Mouse (Mus musculus) small intestine, adult 2 months (tissue): ENCODE measurements at regions not wholly inside any gene's neighbourhood (a gene's known extent, or its start where the extent isn't known, plus 50 kb on each side); places are given as distances from the start of the nearest gene placed in this dataset.

Source experiments
- H3K27ac ChIP-seq: fragments of 200-500 bp; 2 replicates; pipeline ENCODE4 v1.5.1; 2012; ENCODE audit warnings: low read depth, low read length, control low read depth, inconsistent platforms; ENCODE audit not compliant: insufficient read depth
- H3K27me3 ChIP-seq: fragments of 200-500 bp; 2 replicates; pipeline ENCODE4 v1.6.1; 2012; ENCODE audit warnings: mild to moderate bottlenecking, moderate library complexity, low read length, inconsistent platforms; ENCODE audit not compliant: control insufficient read depth, insufficient read depth
- H3K36me3 ChIP-seq: fragments of 200-500 bp; 2 replicates; pipeline ENCODE4 v1.6.1; 2012; ENCODE audit warnings: mild to moderate bottlenecking, low read length, control low read depth, inconsistent platforms; ENCODE audit not compliant: control insufficient read depth, insufficient read depth
- H3K4me1 ChIP-seq: fragments of 200-500 bp; 2 replicates; pipeline ENCODE4 v1.6.1; 2012; ENCODE audit warnings: low read length, inconsistent platforms, mixed read lengths; ENCODE audit not compliant: control insufficient read depth, insufficient read depth, insufficient read length
- H3K4me3 ChIP-seq: fragments of 200-500 bp; 2 replicates; pipeline ENCODE4 v1.5.1; 2012; ENCODE audit warnings: low read depth, mild to moderate bottlenecking, control low read depth, inconsistent platforms, low read length, moderate library complexity
- CTCF ChIP-seq: fragments of 200-500 bp; IDR thresholded peaks from 2 replicates; pipeline ENCODE4 v1.5.1; 2012; ENCODE audit warnings: low read depth, mild to moderate bottlenecking, control low read depth, inconsistent platforms, low read length, moderate library complexity, mixed read lengths; ENCODE audit not compliant: insufficient replicate concordance, insufficient read length; ENCODE audit errors: extremely low read depth
- POLR2A ChIP-seq: fragments of 200-500 bp; IDR thresholded peaks from 2 replicates; pipeline ENCODE4 v1.6.1; 2012; ENCODE audit warnings: low read depth, mild to moderate bottlenecking, control low read depth, inconsistent platforms, low read length, moderate library complexity
- WGBS: fragments of 180-500 bp; shearing (Covaris S2); methylation state at CpG from one replicate; pipeline ENCODE4 v1.1.7; 2018; 5-methylcytosine and 5-hydroxymethylcytosine counted together

DNA sequence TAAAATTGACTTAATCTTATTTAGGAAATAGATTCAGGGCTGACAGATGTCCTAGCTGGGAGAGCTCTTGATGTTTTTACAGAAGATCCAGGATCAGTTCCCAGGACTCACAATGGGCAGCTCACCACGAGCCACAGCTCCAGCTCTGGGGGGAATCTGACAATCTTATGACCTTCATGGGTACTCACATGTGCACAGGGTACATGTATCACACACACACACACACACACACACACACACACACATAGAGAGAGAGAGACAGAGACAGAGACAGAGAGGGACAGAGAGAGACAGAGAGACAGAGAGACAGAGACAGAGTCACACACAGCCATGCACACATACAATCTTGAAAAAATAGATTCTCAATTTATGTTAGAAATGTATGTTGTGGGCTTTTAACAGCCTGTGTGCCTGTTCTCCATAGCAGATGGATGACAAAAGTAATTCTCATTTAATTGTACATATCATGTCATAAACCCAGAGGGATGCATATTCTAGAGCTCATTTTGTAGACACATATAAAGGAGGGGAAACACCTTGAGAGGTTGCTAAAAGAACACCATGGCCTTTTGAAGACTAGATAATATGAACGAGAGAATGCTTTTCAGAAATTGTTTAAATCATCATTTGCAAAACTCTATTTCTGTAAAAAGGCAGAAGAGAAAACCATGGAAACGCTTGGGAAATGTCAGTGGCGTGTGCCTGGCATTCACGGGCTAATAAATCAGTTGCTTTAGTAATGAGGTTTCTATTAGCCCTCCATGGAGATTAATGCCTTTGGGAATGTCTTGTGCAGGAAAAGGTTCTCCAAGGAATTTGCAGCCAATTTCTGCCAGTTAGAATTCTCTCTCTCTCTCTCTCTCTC lies 538.3 kb downstream of the Fat4 start:
- WGBS: 80% methylated on average over 5 of the region's 5 CpGs
- TF ChIP-seq POLR2A (no peak), CTCF (no peak)

DNA sequence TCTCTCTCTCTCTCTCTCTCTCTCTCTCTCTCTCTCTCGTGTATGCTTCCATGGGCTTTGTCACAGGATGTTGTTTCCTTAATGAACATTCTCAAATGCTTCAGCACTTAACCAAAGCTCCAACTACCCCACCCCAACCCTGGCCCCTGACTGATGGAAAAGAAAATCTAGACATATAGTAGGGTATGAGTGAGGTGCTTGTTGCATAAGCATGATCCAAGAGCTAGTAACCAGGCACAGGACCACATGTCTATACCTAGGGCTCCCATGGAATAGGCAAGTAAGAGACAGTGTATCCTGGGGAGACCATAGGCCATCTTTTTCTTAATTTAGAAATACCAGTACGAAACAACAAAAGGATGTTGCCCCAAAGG lies 538.9 kb downstream of the Fat4 start:
- Histone ChIP-seq H3K4me1 (no peaks in the 10 kb centered on the region), H3K27ac (no peak overlapping the region), H3K4me3 (no peak overlapping the region), H3K27me3 (no peaks in the 10 kb centered on the region), H3K36me3 (no peaks in the 10 kb centered on the region)
- TF ChIP-seq POLR2A: no peak
- TF ChIP-seq CTCF: no peak
- 51% methylated on average over 2 of the region's 2 CpGs for WGBS

More for the DNA sequence above, 538.3 kb downstream of the Fat4 start:
- Histone ChIP-seq H3K36me3 (no peaks in the 10 kb centered on the region), H3K27ac (no peak overlapping the region), H3K4me1 (no peaks in the 10 kb centered on the region), H3K4me3 (no peak overlapping the region), H3K27me3 (no peaks in the 10 kb centered on the region)

DNA sequence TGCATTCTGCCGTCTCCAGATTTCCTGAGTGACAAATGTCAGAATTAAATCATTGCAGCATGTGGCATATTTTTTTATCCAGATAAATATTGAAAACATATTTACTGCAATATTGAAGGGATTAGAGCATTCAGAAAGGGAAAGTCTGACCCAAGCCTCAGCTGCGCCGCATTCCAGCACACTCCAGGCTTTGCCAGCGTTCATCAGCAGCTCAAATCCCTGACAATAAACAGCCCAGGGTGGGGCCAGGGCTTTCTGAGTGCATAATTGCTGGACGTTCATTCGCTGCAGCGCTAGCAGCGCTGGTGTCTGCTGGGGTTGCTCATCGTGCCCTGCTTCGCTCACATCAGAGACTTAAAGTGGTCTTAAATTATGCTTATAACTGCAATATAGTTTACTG lies 556.6 kb downstream of the Fat4 start:
- Histone ChIP-seq H3K36me3 (no peaks in the 10 kb centered on the region), H3K4me3 (no peak overlapping the region), H3K27me3 (no peaks in the 10 kb centered on the region), H3K27ac (no peak overlapping the region), H3K4me1 (no peaks in the 10 kb centered on the region)
- WGBS: 67% methylated on average over 10 of the region's 10 CpGs
- no peak for TF ChIP-seq POLR2A
- no peak for TF ChIP-seq CTCF

DNA sequence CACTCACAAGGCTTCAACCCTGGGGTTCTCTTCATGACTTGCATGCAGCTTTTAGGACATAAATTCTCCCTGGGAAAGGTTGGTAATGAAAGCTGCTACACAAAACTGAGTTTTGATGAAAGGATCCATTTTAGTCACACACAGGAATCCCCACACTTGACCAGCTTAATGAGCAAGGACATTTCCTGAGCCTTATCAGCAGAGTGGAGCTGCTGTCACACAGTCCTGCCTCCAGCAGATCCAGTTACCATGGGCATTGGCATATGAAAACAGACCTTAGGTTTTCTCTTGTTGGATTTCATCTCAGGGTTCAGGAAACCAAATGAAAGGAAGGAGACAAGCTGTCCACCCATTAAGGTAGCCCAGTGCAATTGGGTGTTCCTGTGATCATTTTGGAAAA lies 568.9 kb downstream of the Fat4 start:
- no peaks in the 10 kb centered on the region for H3K36me3 ChIP-seq
- H3K27me3 ChIP-seq: no peaks in the 10 kb centered on the region
- TF ChIP-seq POLR2A: no peak
- TF ChIP-seq CTCF: no peak
- H3K27ac ChIP-seq: no peak overlapping the region
- no peaks in the 10 kb centered on the region for H3K4me1 ChIP-seq
- H3K4me3 ChIP-seq: no peak overlapping the region

DNA sequence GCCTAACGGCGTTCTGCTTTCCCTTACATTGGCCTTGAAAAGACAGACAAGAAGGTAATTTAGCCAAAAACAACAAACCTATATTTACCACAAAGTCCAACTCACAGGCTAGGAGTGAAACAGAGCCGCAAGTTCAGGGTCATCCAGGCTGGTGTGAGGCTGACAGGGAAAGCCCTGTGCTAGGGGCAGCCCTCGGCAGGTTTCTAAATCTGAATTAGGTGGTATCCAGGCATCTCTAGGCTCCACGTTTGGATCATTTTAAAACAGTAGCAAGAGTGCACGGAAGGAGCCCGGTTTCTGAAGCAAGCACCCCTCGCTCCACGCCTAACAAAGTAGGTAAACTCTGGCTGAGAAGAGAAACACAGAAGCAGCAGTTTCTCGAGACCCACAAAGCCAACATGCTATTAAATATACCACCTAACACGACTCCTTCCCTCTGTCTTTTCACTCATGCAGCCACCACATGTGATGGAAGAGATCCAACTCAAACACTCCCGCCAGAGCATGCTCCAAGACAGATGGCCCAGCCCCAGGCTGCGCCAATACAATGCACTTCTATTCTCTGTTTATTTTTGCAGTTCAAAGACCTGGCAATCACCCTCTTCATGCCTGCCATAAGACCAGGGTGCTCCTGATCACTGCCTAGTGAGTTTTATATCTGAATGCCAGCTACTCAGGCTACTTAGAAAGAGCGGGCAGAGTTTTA lies 573.6 kb downstream of the Fat4 start:
- 68% methylated on average over 14 of the region's 14 CpGs for WGBS
- no peaks in the 10 kb centered on the region for H3K27me3 ChIP-seq
- H3K36me3 ChIP-seq: no peaks in the 10 kb centered on the region
- H3K4me1 ChIP-seq: no peaks in the 10 kb centered on the region
- no peak overlapping the region for H3K4me3 ChIP-seq
- no peak for TF ChIP-seq CTCF
- TF ChIP-seq POLR2A: no peak
- H3K27ac ChIP-seq: no peak overlapping the region

DNA sequence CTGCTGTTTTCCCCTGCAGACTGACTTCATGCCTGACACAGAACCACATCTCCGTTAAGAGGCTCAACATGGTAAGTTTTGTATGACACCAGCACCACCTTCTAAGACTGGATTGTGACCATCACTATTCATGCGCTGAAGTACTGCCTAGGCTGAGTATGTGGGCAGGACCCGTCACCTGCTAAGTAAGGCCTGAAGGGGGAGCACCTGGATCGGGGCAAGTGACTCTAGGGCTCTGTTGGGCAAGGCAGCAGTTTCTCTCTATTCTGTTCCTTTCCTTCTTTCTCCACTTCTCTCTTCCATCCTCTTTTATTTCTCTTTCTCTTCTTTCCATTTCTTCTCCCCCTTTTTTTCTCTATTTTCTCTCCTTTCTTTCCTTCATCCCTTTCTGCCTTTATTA lies 574.8 kb downstream of the Fat4 start:
- Histone ChIP-seq H3K4me3 (no peak overlapping the region), H3K27ac (no peak overlapping the region), H3K4me1 (no peaks in the 10 kb centered on the region), H3K27me3 (no peaks in the 10 kb centered on the region), H3K36me3 (no peaks in the 10 kb centered on the region)
- 92% methylated on average over 4 of the region's 4 CpGs for WGBS
- no peak for TF ChIP-seq CTCF
- no peak for TF ChIP-seq POLR2A

DNA sequence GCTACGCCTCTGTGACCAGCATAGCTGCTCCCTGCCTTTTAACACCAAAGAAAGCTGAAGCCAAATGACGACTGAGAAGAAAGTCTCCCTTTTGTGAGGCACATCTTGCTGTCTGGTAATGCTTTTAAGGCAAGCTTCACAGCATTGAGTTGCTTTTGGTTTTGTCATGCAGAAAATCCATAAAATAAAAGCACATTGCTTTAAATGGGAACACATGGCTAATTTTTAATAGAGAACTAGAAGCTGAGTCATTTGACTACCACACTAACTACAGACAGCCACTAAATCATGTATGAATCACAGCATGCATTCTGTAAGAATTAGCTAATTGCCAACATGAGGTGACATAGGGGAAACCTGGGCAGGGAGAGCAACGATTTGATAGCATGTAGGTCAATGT lies 579.1 kb downstream of the Fat4 start:
- Histone ChIP-seq H3K4me1 (no peaks in the 10 kb centered on the region), H3K4me3 (no peak overlapping the region), H3K27ac (no peak overlapping the region), H3K36me3 (no peaks in the 10 kb centered on the region), H3K27me3 (no peaks in the 10 kb centered on the region)
- no peak for TF ChIP-seq CTCF
- TF ChIP-seq POLR2A: no peak
- 73% methylated on average over 3 of the region's 3 CpGs for WGBS
